Mouse (Mus musculus) midbrain, embryonic 10.5 days (tissue): ENCODE measurements around the gene Oaz2. TPM values are rescaled to one million over a fixed set of nuclear protein-coding genes. Genes with fewer than 3 reads are reported as not detected.
A peak's percentile ranks its signal among the peaks of the same experiment; 100 is the strongest.

Source experiments
- DNase-seq: peaks from one replicate; pipeline ENCODE4 v3.0.0-alpha.2; 2017; ENCODE audit warnings: low spot score
- H3K27ac ChIP-seq: fragments of 300-500 bp; sonication (generic); replicated peaks from 2 replicates; pipeline ENCODE4 v1.5.1; 2016; ENCODE audit warnings: mild to moderate bottlenecking
- H3K27me3 ChIP-seq: fragments of 300-500 bp; sonication (generic); 2 replicates; pipeline ENCODE4 v1.6.1; 2016; ENCODE audit warnings: low read depth, mild to moderate bottlenecking; ENCODE audit not compliant: poor library complexity, severe bottlenecking
- H3K36me3 ChIP-seq: fragments of 300-500 bp; sonication (generic); 2 replicates; pipeline ENCODE4 v1.6.1; 2016; ENCODE audit warnings: mild to moderate bottlenecking, moderate library complexity
- H3K4me1 ChIP-seq: fragments of 300-500 bp; sonication (generic); 2 replicates; pipeline ENCODE4 v1.6.1; 2016
- H3K4me3 ChIP-seq: fragments of 300-500 bp; sonication (generic); 2 replicates; pipeline ENCODE4 v1.5.1; 2016; ENCODE audit warnings: mild to moderate bottlenecking, moderate library complexity
- H3K9me3 ChIP-seq: fragments of 300-500 bp; sonication (generic); replicated peaks from 2 replicates; pipeline ENCODE4 v1.6.1; 2016; ENCODE audit warnings: mild to moderate bottlenecking
- WGBS: fragments of 180-500 bp; shearing (Covaris S2); methylation state at CpG from one replicate; pipeline ENCODE4 v1.1.7; 2016; 5-methylcytosine and 5-hydroxymethylcytosine counted together
- polyA plus RNA-seq: library from polyadenylated mRNA; unstranded; fragments of >200 nt; fragmentation: Nextera tagmentation; extraction: Ambion mirVana; gene quantifications from 2 replicates; pipeline ENCODE4 v1.2.1, GENCODE M21; 2016

Gene Oaz2
- polyA plus RNA-seq, 1 experiment from 2014 or later = 234 TPM

GRCm38 (mm10) chr9:65657218-65657617 lies 10.6 kb upstream of the Oaz2 start:
- Histone ChIP-seq H3K4me1 (peaks cover 13% of the 10 kb centered on the region), H3K9me3 (no peaks in the 10 kb centered on the region), H3K27ac (no peak overlapping the region), H3K27me3 (no peaks in the 10 kb centered on the region), H3K36me3 (no peaks in the 10 kb centered on the region), H3K4me3 (no peak overlapping the region)
- DNase-seq = no peak
- WGBS = 81% methylated on average over 3 of the region's 3 CpGs

- no peak for DNase-seq
- H3K27me3 ChIP-seq = no peaks in the 10 kb centered on the region
- no peaks in the 10 kb centered on the region for H3K9me3 ChIP-seq
- no peak overlapping the region for H3K27ac ChIP-seq
- WGBS = 61% methylated on average over 5 of the region's 5 CpGs
- peaks cover 13% of the 10 kb centered on the region for H3K4me1 ChIP-seq
- H3K36me3 ChIP-seq = no peaks in the 10 kb centered on the region
- no peak overlapping the region for H3K4me3 ChIP-seq
These were observed 6.8 kb upstream of the Oaz2 start for GRCm38 (mm10) chr9:65661029-65661428.

GRCm38 (mm10) chr9:65661493-65661892 lies 6.3 kb upstream of the Oaz2 start:
- H3K27me3 ChIP-seq = no peaks in the 10 kb centered on the region
- H3K4me3 ChIP-seq = no peak overlapping the region
- WGBS = 68% methylated on average over 1 of the region's 1 CpGs
- peaks cover 13% of the 10 kb centered on the region for H3K4me1 ChIP-seq
- DNase-seq = no peak
- no peak overlapping the region for H3K27ac ChIP-seq
- no peaks in the 10 kb centered on the region for H3K9me3 ChIP-seq
- H3K36me3 ChIP-seq = no peaks in the 10 kb centered on the region

GRCm38 (mm10) chr9:65664163-65664562 lies 3.6 kb upstream of the Oaz2 start:
- Histone ChIP-seq H3K4me1 (peaks cover 13% of the 10 kb centered on the region), H3K27ac (no peak overlapping the region), H3K4me3 (no peak overlapping the region), H3K36me3 (no peaks in the 10 kb centered on the region), H3K27me3 (no peaks in the 10 kb centered on the region), H3K9me3 (no peaks in the 10 kb centered on the region)
- 5% methylated on average over 3 of the region's 3 CpGs for whole genome bisulfite sequencing
- DNase-seq = peak; percentile 51

GRCm38 (mm10) chr9:65666042-65666441 lies 1.8 kb upstream of the Oaz2 start:
- Histone ChIP-seq H3K36me3 (no peaks in the 10 kb centered on the region), H3K4me3 (no peak overlapping the region), H3K4me1 (peaks cover 9% of the 10 kb centered on the region), H3K9me3 (no peaks in the 10 kb centered on the region), H3K27me3 (no peaks in the 10 kb centered on the region), H3K27ac (no peak overlapping the region)
- peak; percentile 64 for DNase-seq
- 35% methylated on average over 5 of the region's 5 CpGs for WGBS

- H3K4me1 ChIP-seq = peaks cover 18% of the 10 kb centered on the region
- no peaks in the 10 kb centered on the region for H3K27me3 ChIP-seq
- H3K27ac ChIP-seq = no peak overlapping the region; the same call in 1 of the 2 replicates
- H3K4me3 ChIP-seq = no peak overlapping the region
- H3K9me3 ChIP-seq = no peaks in the 10 kb centered on the region
- no peaks in the 10 kb centered on the region for H3K36me3 ChIP-seq
- WGBS = 67% methylated on average over 9 of the region's 9 CpGs
- no peak for DNase-seq
These were observed 3.7 kb downstream of the Oaz2 start for GRCm38 (mm10) chr9:65671431-65671931.

- no peaks in the 10 kb centered on the region for H3K27me3 ChIP-seq
- H3K36me3 ChIP-seq = no peaks in the 10 kb centered on the region
- H3K4me3 ChIP-seq = no peak overlapping the region
- no peaks in the 10 kb centered on the region for H3K9me3 ChIP-seq
- no peak overlapping the region for H3K27ac ChIP-seq
- peaks cover 30% of the 10 kb centered on the region for H3K4me1 ChIP-seq
- WGBS = 87% methylated on average over 11 of the region's 11 CpGs
- no peak for DNase-seq
These were observed 5.2 kb downstream of the Oaz2 start for GRCm38 (mm10) chr9:65672996-65673395.

- Histone ChIP-seq H3K9me3 (no peaks in the 10 kb centered on the region), H3K4me1 (peaks cover 54% of the 10 kb centered on the region), H3K27me3 (no peaks in the 10 kb centered on the region), H3K4me3 (peak overlapping the region; percentile 84), H3K27ac (peak overlapping the region; percentile 93), H3K36me3 (0 out of 2 replicates have a peak, but pooled peaks cover 3% of the 10 kb centered on the region)
- DNase-seq = no peak
- 58% methylated on average over 8 of the region's 8 CpGs for WGBS
These were observed 7.9 kb downstream of the Oaz2 start for GRCm38 (mm10) chr9:65675461-65676357.

GRCm38 (mm10) chr9:65676358-65677118 lies 8.7 kb downstream of the Oaz2 start:
- peak; percentile 98 for DNase-seq
- Histone ChIP-seq H3K27ac (peak overlapping the region; percentile 93), H3K27me3 (no peaks in the 10 kb centered on the region), H3K4me1 (peaks cover 54% of the 10 kb centered on the region), H3K4me3 (peak overlapping the region; percentile 84), H3K36me3 (0 out of 2 replicates have a peak, but pooled peaks cover 3% of the 10 kb centered on the region), H3K9me3 (no peaks in the 10 kb centered on the region)
- WGBS = under 1% methylated on average over 46 of the region's 51 CpGs

- WGBS = under 1% methylated on average over 3 of the region's 3 CpGs
- Histone ChIP-seq H3K27ac (peak overlapping the region; percentile 93), H3K27me3 (no peaks in the 10 kb centered on the region), H3K36me3 (peaks cover 3% of the 10 kb centered on the region; the same call in 1 of the 2 replicates), H3K9me3 (no peaks in the 10 kb centered on the region), H3K4me1 (peaks cover 54% of the 10 kb centered on the region), H3K4me3 (peak overlapping the region; percentile 84)
- DNase-seq = no peak
These were observed 9.3 kb downstream of the Oaz2 start for GRCm38 (mm10) chr9:65677119-65677462.

GRCm38 (mm10) chr9:65679181-65679761 lies 11.5 kb downstream of the Oaz2 start:
- peak overlapping the region; percentile 40 for H3K4me3 ChIP-seq
- H3K4me1 ChIP-seq = peaks cover 60% of the 10 kb centered on the region
- H3K27ac ChIP-seq = peak overlapping the region; percentile 64
- peaks cover 3% of the 10 kb centered on the region; the same call in 1 of the 2 replicates for H3K36me3 ChIP-seq
- no peak for DNase-seq
- no peaks in the 10 kb centered on the region for H3K9me3 ChIP-seq
- H3K27me3 ChIP-seq = no peaks in the 10 kb centered on the region
- WGBS = 36% methylated on average over 5 of the region's 5 CpGs

GRCm38 (mm10) chr9:65680938-65681633 lies 13.3 kb downstream of the Oaz2 start:
- no peak overlapping the region for H3K4me3 ChIP-seq
- H3K27me3 ChIP-seq = no peaks in the 10 kb centered on the region
- H3K4me1 ChIP-seq = peaks cover 52% of the 10 kb centered on the region
- no peak overlapping the region for H3K27ac ChIP-seq
- no peak for DNase-seq
- WGBS = 94% methylated on average over 4 of the region's 4 CpGs
- H3K36me3 ChIP-seq = peaks cover 10% of the 10 kb centered on the region
- H3K9me3 ChIP-seq = no peaks in the 10 kb centered on the region
